Mouse (Mus musculus) cerebellum, postnatal 36 days (tissue): ENCODE measurements around the gene Cdhr1.

Experiments
- DNase-seq, 2 experiments: peaks; one replicate each; pipeline ENCODE4 v3.0.0; 2021 to 2022; ENCODE audit warnings: mixed read lengths in 2 of 2

Gene Cdhr1

GRCm38 (mm10) chr14:37067629-37068028 is 30.5 kb downstream of the Cdhr1 start, which contains the start of gene Lrit2:
Gene Lrit2, plus strand, starts transcription at chr14:37067929.
- no peak for DNase-seq

- DNase-seq, result no peak
These were observed 31.5 kb downstream of the Cdhr1 start for GRCm38 (mm10) chr14:37066636-37067035.

- no peak for DNase-seq
These were observed 33.3 kb downstream of the Cdhr1 start for GRCm38 (mm10) chr14:37064849-37065248.

- no peak for DNase-seq
These were observed 49.2 kb downstream of the Cdhr1 start, which contains the start of gene Rgr for GRCm38 (mm10) chr14:37048914-37049410. Gene Rgr, minus strand, starts transcription at chr14:37048964.

- no peak for DNase-seq
These were observed 63.7 kb downstream of the Cdhr1 start for GRCm38 (mm10) chr14:37034432-37034831.

GRCm38 (mm10) chr14:37033241-37033640 is 64.9 kb downstream of the Cdhr1 start:
- DNase-seq, result peak; percentile 76 to 85

- DNase-seq, result peak in 1 of 2 experiments; percentile 9
These were observed 65.6 kb downstream of the Cdhr1 start for GRCm38 (mm10) chr14:37032481-37033104.

GRCm38 (mm10) chr14:37028555-37028954 is 69.6 kb downstream of the Cdhr1 start:
- DNase-seq, result no peak

GRCm38 (mm10) chr14:37027951-37028350 is 70.2 kb downstream of the Cdhr1 start:
- no peak for DNase-seq
